Mouse (Mus musculus): ENCODE data around the gene Odf2l.
A peak's percentile ranks its signal among the peaks of the same experiment; 100 is the strongest.

The Odf2l gene

GRCm38 (mm10) chr3:145118254-145119001 lies at the start of gene Odf2l:
Gene Odf2l, plus strand, starts transcription at chr3:145118588.
- DNase-seq (ENCODE audit: low spot score), result peak; percentile 98

DNA sequence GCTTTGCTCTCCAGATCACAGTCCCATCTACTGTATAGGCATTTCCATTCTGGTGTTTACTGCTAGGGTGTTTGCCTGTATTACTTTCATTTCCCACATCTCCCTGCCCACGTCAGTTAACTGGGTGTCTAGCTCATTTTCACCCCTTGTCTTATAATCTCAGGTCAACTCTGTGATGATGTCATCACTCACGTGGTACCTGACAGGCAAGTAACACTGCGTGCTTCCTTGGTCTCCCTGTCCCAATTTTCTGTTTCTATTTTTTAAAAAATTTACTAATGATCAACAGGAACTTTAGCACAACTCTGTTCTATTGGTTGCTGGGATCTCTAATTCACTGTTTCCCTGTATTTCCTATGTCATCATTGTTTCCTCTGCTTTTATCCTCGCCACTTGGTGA lies 49.4 kb upstream of the Odf2l start:
- no peak for DNase-seq (ENCODE audit: low spot score)

DNA sequence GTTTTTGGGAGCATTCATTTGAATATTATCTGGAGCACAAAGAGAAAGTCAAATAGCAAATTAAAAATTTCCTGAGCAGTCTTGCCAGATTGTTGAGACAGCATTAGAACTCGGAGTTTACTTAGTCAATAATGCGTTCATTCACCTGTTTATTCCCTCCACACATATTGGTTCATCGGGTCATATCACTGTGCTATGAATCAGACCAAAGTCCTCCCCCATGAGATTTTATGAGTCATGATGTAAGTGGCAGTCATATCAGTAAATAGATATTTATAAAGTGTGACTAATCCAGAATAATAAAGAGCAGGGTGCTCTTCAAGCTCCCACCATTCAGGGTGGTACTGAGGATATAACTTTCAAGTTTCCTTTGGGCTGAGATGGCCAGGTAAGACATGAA lies 46.0 kb upstream of the Odf2l start:
- DNase-seq (ENCODE audit: low spot score), result no peak

GRCm38 (mm10) chr3:145078405-145078804 lies 40.0 kb upstream of the Odf2l start:
- DNase-seq (ENCODE audit: low spot score), result no peak

DNA sequence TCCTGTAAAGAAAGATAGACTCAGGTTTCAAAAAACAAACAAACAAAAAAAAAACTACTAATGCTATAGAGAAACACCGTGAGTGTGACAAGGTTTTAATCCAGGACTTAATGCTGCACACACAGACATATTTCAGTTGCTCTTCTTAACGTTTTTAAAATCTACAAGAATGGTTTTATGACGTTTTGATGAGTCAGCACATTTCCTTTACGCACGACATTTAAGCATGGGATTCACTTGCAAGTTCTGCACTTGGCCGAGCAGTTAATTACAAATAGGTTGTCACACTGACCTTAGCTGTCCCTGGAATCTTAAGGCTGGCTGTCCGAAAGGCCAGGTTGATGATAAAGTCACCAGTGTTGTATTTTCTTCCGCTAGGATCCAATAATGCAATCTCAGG lies 37.5 kb upstream of the Odf2l start:
- DNase-seq (ENCODE audit: low spot score), result no peak

- no peak for DNase-seq (ENCODE audit: low spot score)
Observed at GRCm38 (mm10) chr3:145083081-145083480, 35.3 kb upstream of the Odf2l start.

DNA sequence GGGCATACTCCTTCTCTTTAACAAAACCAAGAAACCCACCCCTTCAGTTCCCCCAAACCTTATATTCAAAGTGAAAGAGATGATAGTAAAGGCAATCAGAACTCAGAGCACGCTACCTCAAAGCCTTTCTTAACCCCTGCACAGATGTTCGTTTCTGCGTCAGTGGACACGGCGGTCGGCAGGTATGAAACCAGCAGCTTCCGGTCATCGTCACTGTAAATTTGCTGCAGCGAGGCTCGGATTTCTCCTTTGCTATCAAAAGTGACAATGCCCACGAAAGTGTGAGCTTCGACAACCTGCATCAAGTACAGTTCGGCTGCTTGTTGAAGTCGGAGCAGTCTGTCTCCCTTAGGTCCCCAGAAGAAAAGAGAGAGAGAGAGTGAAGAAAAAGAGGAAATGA lies 32.2 kb upstream of the Odf2l start:
- DNase-seq (ENCODE audit: low spot score), result no peak

DNA sequence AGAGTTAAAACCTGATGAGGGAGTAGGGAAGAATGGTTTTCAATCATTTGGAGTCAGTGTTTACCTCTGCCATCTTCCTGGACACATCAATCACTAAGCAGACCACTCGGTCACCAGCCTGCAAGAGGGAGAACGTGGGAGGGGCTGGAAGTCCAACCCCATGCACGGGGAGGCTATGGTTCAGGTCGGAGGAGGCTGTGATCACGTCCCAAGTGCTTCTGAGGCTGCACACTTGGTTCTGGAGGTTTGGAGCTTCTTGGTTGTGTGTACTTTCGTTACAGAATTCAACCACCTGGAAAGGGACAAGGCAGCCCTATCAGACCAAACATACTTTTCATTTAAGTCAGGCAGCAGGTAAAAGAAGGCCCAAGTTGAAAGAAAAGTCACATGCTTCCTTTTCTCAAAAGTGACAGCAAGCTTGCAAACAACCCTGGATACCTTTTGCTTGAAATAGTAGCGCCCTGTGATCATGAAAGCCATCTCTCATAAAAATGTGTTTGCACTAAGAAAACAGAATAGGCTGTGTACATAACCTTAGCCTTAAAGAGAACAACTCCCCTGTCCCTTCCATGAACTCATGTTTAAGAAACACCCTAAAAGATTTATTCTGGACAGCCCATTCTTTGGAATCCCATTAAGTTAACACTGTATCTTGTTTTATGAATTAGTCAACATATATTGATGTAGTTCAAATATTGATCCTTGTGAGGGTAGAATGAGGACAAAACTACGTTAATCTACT lies 30.4 kb upstream of the Odf2l start:
- no peak for DNase-seq (ENCODE audit: low spot score)

DNA sequence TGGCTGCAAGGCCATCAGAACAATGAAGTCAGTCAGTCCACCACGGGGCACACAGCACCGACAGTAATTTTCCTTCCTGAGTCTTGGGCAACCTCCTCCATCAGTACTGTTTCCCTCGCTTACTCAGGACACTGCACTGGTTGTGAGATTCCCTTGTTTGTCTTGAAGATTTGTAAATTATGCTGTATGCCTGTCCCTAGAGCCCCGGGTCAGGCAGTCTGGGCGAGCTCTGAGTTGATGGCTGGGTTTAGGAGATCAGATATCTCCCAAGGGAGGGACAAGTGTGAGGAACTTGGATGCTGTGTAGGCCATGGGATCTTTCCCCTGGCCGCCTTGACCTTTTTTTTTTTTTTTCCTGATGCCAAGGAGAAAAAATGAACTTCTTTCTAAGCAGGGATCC lies 19.1 kb upstream of the Odf2l start, which contains the start of gene Clca2:
TSS of gene Clca2 (minus strand) at position 153 of the 400 bp plus-strand sequence.
- DNase-seq (ENCODE audit: low spot score), result no peak

DNA sequence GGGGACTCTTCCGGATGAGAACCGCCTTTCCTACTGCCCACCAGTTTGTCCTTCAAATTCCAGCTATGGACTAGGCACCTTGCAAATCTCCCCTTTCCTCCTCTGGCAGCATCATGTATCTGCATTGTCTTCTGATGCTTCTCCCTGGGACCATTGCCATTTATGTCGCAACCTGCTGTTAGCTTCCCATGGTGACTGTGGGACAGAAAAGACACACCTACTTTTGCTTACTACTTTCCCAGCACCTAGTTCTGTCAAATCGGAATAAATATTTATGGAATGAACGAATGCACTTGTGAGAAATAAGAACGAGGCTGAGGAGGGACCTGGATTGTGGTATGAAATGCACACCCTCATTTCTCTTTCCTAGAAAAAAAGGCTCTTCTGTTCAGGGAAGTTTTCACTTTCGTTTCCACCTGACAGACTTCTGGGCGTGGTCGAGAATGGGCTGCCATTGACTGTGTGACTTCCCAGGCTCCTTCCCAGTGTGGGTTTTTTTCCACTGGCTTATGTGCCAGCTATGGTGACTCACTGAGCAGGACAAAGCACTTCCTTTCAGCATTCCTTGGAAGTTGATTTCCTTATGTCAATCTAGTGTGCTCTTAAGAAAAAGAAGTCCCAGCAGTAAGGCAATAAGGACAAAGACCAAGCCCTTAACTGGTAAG lies 16.4 kb upstream of the Odf2l start:
- DNase-seq (ENCODE audit: low spot score), result no peak

DNA sequence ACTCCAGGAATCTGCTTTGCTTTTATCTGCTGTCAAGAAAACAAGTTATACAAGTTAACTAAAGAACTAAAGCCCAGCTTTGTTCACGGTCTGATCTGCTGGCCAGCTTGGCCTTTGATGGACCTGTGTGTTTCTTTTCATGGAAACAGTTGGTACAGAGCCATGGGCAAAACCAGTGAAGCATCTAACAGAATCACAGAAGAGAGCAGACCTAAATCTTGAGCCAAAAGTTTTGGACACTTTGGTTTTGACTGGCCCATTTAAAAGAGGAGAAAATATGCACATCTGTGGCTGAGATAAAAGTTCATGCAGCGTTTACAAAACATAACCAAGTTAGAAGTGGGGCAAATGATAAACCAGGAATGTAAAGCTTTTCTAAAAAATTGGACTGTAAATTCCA lies 15.1 kb upstream of the Odf2l start:
- DNase-seq (ENCODE audit: low spot score), result no peak

- no peak for DNase-seq (ENCODE audit: low spot score)
Observed at GRCm38 (mm10) chr3:145103770-145104169, 14.6 kb upstream of the Odf2l start.

DNA sequence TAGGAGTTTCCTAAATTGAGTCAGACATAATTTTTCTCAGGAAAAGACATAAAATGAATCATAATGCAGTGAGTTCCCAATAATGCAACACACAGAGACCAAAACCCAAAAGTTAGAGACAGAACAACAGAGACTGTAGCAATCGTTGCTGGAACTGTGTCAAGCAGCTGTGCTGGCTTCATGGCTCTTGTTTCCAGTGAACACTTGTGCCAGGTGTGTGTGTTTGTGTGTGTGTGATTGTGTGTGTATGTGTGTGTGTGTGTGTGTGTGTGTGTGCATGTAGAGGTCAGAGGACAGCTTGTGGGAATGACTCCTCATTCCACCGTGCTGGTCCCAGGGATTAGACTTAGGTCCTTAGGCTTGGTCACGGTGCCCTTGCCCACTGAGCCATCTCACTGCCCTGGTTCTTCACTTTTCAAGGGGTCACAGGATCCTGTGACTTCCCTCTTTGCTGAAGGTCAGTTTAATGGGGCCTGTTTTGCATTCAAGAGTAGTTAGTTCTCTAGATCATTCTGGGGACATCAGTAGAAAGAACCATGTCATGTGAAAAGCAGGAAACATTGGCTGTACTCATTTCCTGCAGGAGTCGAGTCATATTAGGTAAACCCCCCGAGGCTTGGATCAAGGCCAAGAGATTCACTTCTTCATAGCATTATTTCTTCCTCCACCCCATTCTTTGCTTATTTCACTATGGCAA lies 13.2 kb upstream of the Odf2l start:
- DNase-seq (ENCODE audit: low spot score), result no peak

DNA sequence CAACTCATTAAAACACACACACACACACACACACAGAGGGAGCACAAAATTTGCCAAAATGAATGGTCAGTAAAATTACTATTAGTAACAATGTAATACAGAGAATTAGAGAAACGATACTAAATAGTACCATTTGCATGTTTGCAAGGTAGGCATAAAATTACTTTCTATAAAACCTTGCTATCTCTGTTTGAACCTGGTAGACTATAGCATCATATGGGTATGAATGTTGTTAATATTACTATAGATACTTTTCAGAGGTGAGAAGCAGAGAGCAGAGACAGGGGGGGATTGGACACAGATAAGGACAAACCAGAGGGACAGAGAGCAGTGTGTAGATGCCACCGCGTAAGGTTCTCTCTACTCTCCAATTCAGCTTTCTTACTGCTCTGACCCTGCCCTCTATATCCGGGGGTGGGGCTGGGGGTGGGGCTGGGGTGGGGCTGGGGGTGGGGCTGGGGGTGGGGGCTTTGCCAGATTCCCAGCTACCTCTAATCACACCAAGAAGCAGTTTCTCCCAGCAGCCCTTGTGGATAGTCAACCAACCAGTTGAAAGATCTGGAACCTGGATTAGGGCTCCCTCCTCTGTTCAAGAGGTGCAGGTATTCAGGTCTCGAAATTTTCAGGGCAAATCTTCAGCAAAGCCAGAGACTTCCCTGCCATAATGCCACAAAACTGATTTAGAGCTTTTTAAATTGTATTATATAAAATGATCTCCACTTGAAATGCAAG lies 12.4 kb upstream of the Odf2l start:
- DNase-seq (ENCODE audit: low spot score), result no peak

DNA sequence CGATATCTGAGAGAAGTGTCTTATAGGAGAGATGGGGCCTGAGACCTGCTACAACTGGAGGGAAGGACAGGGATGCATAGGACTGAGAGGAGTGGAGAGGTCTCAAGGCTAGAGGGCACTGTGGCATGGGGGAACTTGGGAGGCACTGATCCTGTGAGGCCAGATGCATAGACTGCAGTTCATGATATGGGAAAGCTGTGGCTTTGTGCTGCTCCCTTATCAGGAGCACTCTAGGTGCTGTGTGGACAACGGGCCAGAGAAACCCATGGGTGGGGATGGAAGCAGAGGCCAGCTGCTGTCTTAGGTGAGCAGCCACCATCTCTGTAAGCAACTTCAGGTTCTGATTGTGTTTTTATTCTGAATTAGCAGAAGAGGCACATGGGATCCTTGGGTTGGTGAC lies 3.2 kb upstream of the Odf2l start:
- DNase-seq (ENCODE audit: low spot score), result no peak

DNA sequence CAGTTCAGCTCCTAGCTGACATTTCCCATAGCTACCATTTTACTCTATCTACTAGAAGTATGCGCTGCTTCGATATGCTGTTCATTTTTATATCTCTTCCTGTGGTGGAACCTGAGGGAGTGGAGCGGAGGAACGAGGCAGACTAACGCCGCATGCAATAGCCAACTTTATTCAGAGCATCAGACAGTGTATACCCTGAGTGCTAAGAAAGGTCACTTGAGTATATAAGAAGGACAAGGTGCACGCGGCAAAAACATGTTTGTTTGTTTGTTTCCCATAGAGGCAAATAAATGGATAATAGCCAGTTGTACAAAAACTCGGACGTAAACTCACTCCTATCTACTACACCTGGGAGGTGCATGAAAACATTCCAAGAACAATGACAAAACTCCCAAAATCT lies 751 bp upstream of the Odf2l start:
- no peak for DNase-seq (ENCODE audit: low spot score)

GRCm38 (mm10) chr3:145119002-145119358 lies 592 bp downstream of the Odf2l start:
- no peak for DNase-seq (ENCODE audit: low spot score)

- no peak for DNase-seq (ENCODE audit: low spot score)
Observed at GRCm38 (mm10) chr3:145119425-145119824, 1.0 kb downstream of the Odf2l start.

DNA sequence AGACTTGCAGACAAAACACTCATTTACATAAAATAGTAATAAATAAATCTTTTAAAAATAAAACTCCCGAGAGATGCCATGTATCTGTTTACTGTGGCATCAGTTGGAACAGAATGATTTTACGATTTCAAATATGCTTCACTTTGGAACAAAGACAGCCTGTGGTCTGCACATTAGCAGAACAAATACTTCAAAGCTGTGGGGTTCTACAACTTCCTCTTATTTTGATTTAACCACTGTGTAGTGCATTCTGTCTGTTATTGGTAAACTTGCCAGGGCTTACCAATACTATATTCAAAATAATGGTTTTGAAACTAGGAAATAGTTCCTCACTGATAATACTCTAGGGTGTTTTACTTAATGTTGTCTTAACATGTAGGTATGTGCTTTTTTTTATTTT lies 8.2 kb downstream of the Odf2l start:
- no peak for DNase-seq (ENCODE audit: low spot score)

GRCm38 (mm10) chr3:145129356-145129755 lies 11.0 kb downstream of the Odf2l start:
- peak; percentile 62 for DNase-seq (ENCODE audit: low spot score)

DNA sequence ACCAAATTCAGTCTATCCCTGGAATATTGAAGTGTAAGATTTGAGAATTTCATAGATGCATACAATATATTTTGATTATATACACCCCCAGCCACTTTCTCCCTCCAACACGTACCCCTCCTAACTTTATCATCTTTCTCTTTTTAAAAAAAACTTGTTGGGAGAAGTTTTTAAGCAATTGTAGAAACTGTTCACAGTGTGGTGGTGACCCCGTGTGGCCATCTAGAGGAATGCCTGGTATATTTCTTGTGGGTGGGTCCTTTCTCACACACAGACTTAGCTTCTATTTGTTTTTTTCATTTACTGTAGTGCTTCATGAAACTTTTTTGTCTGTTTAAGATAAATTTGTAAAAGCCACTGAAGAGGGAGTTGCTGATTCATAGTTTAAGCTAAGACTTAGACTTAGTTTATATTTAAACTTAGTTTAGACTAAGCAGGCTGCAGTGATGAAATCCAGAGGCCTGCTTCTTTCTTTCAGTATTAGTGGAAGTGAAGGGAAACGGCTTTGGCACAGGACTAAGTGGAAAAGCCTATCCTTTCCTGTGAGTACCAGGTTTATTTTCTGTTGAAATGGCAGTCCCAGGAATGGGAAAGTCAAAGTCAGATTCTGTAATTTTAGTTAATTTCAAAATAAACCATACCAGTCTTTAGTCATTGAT lies 13.0 kb downstream of the Odf2l start:
- DNase-seq (ENCODE audit: low spot score), result peak; percentile 73
